Comparison of ENCODE assay signal across 8 mouse cellular contexts in the genomic region with DNA sequence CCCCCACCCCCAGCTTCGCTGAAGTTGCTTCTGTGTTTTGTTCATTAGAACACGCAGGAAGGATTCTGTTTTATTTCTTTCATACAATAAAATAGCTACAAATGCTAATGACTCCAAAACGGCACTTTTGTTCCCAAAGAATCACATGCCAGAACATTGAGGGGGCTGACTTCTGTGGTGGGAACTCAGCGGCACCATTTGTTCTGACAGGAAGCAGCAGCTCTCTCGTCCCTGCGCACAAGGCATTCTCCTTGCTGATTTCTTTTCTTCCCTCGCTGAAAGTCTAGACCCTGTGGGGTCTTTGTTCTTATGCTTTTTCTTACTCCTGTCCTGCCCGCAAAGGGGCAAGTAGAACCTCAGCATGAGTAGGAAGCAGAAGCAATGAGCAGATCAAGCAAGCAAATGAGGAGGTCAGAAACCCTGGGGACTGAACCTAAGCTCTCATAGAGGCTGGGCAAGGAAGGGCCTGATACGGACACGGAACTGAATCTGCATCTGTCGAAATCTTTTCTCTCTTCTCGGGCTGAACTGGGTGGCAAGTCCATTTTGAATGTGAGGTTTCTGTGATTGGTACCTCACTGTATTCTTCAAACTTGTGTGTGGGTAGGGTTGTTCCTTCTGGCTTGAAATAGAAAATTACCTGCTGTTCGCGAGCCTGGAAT.
DNase-seq lines count a peak whose midpoint lies in the region; ATAC-seq lines count a peak whose summit lies in the region.

No protein-coding gene starts in this region.

- H3K4me2 ChIP-seq in lung, embryonic 16.5 days (ENCODE audit: low read depth, low read length) = peak overlapping the region; percentile 17; the same call in 1 of the 2 replicates

- H3K9me3 ChIP-seq in lung, embryonic 16.5 days (ENCODE audit: control insufficient read depth, low read length) = no peaks in the 10 kb centered on the region

- no peak overlapping the region for H3K4me3 ChIP-seq in lung, embryonic 16.5 days (ENCODE audit: low read length)

- no peak for DNase-seq in lung, adult 18-20 months
- DNase-seq in left cerebral cortex, postnatal 25 days (ENCODE audit: low spot score in 2 of 2) = peak; percentile 16 to 28
- peak; percentile 63 for DNase-seq in splenic B cell, adult 2 months (ENCODE audit: low read depth, low spot score)
- DNase-seq in kidney, postnatal 25 days = no peak
- no peak for DNase-seq in heart, adult 18-20 months
- no peak for DNase-seq in neural tube, embryonic 10.5 days (ENCODE audit: extremely low spot score, low spot score)

- no peaks in the 10 kb centered on the region for H3K4me1 ChIP-seq in lung, embryonic 16.5 days (replicated peaks; ENCODE audit: control insufficient read depth, insufficient read depth, low read length)

- H3K36me3 ChIP-seq in lung, embryonic 16.5 days (ENCODE audit: control insufficient read depth, insufficient read depth, low read length) = no peaks in the 10 kb centered on the region
- no peaks in the 10 kb centered on the region for H3K36me3 ChIP-seq in splenic B cell, adult 2 months (ENCODE audit: control insufficient read depth, insufficient read depth, low read length, poor library complexity, severe bottlenecking)

- no peak overlapping the region for H3K9ac ChIP-seq in lung, embryonic 16.5 days (ENCODE audit: low read length)

- no peaks in the 10 kb centered on the region for H3K27me3 ChIP-seq in lung, embryonic 16.5 days (ENCODE audit: control insufficient read depth, insufficient read depth, low read depth, low read length)
- no peaks in the 10 kb centered on the region for H3K27me3 ChIP-seq in splenic B cell, adult 2 months (ENCODE audit: control insufficient read depth, insufficient read depth, low read length, poor library complexity, severe bottlenecking)

- no peak for ATAC-seq in lung, embryonic 16.5 days (ENCODE audit: low read depth)
- peak; percentile 96 for ATAC-seq in granulocyte monocyte progenitor cell, adult 5-6 weeks (replicated peaks; ENCODE audit: poor library complexity, severe bottlenecking)

- intact Hi-C loops in left cerebral cortex, postnatal 25 days (cut with DNase I) = loop anchor here (5.0 kb wide), 1 partner anchor 290 kb away; no protein-coding TSS in a partner anchor

- H3K27ac ChIP-seq in lung, embryonic 16.5 days (ENCODE audit: low read length) = no peak overlapping the region

- 48% methylated on average over 14 of the region's 14 CpGs for WGBS in lung, embryonic 16.5 days

Comparison
In these comparisons a context has a peak if more than half of its experiments do, and no peak if none do; other contexts are left out.
1. DNase-seq: peak in left cerebral cortex, postnatal 25 days (2 of 2) and splenic B cell, adult 2 months (single experiment); none in lung, adult 18-20 months (0 of 2), kidney, postnatal 25 days (0 of 2), heart, adult 18-20 months (0 of 2) and neural tube, embryonic 10.5 days (single experiment).